Mouse (Mus musculus) cerebellum, adult 2 months (tissue): ENCODE measurements at regions not wholly inside any gene's neighbourhood (a gene's known extent, or its start where the extent isn't known, plus 50 kb on each side); places are given as distances from the start of the nearest gene placed in this dataset.

Experiments used
- CTCF ChIP-seq: fragments of 200-500 bp; IDR thresholded peaks from 2 replicates; pipeline ENCODE4 v1.5.1; 2011; ENCODE audit warnings: low read depth, mild to moderate bottlenecking, control low read depth, low read length, moderate library complexity, borderline replicate concordance; ENCODE audit not compliant: insufficient read depth
- POLR2A ChIP-seq: fragments of 200-500 bp; IDR thresholded peaks from 2 replicates; pipeline ENCODE4 v1.6.1; 2011; ENCODE audit warnings: low read length, control low read depth, borderline replicate concordance; ENCODE audit not compliant: insufficient read depth

DNA sequence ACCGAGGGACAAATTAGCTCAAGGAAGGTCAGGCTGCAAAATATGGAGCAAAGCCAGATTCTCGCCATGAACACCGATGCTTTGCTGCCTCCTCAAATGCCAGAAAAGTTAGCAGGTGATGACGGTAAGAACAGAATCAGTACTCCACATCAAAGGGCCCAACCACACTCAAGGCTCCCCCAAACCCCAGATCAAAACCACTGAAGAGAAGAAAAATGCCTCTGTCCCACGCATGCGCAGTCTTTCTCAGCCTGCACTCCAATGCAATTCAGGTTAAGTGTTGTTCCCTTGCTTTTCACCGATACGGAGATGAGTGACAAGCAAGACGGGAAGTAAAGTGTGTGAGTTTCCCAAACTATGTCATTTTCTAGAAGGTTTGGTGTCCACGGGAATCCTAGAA, 50.5 kb upstream of the Foxq1 start:
- TF ChIP-seq CTCF: no peak
- no peak for TF ChIP-seq POLR2A
